Mouse (Mus musculus) hindbrain, embryonic 10.5 days (tissue): ENCODE measurements around the gene Sipa1. TPM values are rescaled to one million over a fixed set of nuclear protein-coding genes. Genes with fewer than 3 reads are reported as not detected.
A peak's percentile ranks its signal among the peaks of the same experiment; 100 is the strongest.

Experiments used
- DNase-seq: peaks from one replicate; pipeline ENCODE4 v3.0.0-alpha.2; 2017; ENCODE audit warnings: low spot score
- H3K27ac ChIP-seq: fragments of 300-500 bp; sonication (generic); 2 replicates; pipeline ENCODE4 v1.5.1; 2016; ENCODE audit warnings: mild to moderate bottlenecking, moderate library complexity
- H3K27me3 ChIP-seq: fragments of 300-500 bp; sonication (generic); 2 replicates; pipeline ENCODE4 v1.6.1; 2016; ENCODE audit warnings: mild to moderate bottlenecking; ENCODE audit not compliant: poor library complexity, insufficient read depth, severe bottlenecking
- H3K36me3 ChIP-seq: fragments of 300-500 bp; sonication (generic); 2 replicates; pipeline ENCODE4 v1.6.1; 2016; ENCODE audit warnings: mild to moderate bottlenecking, moderate library complexity
- H3K4me1 ChIP-seq: fragments of 300-500 bp; sonication (generic); replicated peaks from 2 replicates; pipeline ENCODE4 v1.6.1; 2016; ENCODE audit warnings: mild to moderate bottlenecking
- H3K4me3 ChIP-seq: fragments of 300-500 bp; sonication (generic); 2 replicates; pipeline ENCODE4 v1.5.1; 2016; ENCODE audit warnings: mild to moderate bottlenecking, moderate library complexity
- H3K9me3 ChIP-seq: fragments of 300-500 bp; sonication (generic); 2 replicates; pipeline ENCODE4 v1.6.1; 2016; ENCODE audit warnings: mild to moderate bottlenecking, moderate library complexity
- WGBS: fragments of 180-500 bp; shearing (Covaris S2); methylation state at CpG from one replicate; pipeline ENCODE4 v1.1.7; 2016; 5-methylcytosine and 5-hydroxymethylcytosine counted together
- polyA plus RNA-seq: library from polyadenylated mRNA; unstranded; fragments of >200 nt; fragmentation: Nextera tagmentation; extraction: Ambion mirVana; gene quantifications from 2 replicates; pipeline ENCODE4 v1.2.1, GENCODE M21; 2016

The Sipa1 gene
- polyA plus RNA-seq, 1 experiment from 2014 or later, result 27.6 TPM

DNA sequence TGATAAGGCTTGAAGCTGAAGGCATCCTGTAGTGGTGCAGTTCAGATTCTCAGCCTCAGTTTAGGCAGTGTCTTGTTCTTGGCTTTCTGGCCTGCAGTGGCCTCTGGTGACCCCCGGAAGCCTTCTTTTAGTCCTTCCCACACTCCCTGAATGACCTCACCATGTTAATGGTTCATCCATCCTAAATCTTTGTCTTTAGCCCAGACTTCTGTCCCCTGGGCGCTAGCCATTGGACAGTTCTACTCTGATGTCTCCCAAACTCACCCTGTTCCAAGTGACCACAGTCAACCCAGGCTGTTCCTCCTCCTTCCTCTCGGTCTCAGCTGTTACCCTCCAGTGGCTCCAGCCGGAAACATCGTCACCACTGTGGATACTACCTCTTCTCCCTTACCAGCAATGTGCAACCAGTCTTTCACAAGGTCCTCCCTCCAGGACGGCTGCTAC is 14.2 kb downstream of the Sipa1 start:
- Histone ChIP-seq H3K4me3 (peak overlapping the region; percentile 45), H3K9me3 (no peaks in the 10 kb centered on the region), H3K27me3 (peaks cover 40% of the 10 kb centered on the region), H3K4me1 (peaks cover 44% of the 10 kb centered on the region), H3K36me3 (peaks cover 66% of the 10 kb centered on the region), H3K27ac (peak overlapping the region; percentile 84)
- no peak for DNase-seq
- WGBS, result 70% methylated on average over 6 of the region's 6 CpGs

- Histone ChIP-seq H3K27me3 (peaks cover 33% of the 10 kb centered on the region), H3K4me1 (peaks cover 37% of the 10 kb centered on the region), H3K9me3 (no peaks in the 10 kb centered on the region), H3K27ac (peak overlapping the region; percentile 84), H3K36me3 (peaks cover 73% of the 10 kb centered on the region), H3K4me3 (peak overlapping the region; percentile 45)
- peak; percentile 82 for DNase-seq
- WGBS, result 12% methylated on average over 26 of the region's 26 CpGs
These were observed 14.9 kb downstream of the Sipa1 start for GRCm38 (mm10) chr19:5648401-5649297.

DNA sequence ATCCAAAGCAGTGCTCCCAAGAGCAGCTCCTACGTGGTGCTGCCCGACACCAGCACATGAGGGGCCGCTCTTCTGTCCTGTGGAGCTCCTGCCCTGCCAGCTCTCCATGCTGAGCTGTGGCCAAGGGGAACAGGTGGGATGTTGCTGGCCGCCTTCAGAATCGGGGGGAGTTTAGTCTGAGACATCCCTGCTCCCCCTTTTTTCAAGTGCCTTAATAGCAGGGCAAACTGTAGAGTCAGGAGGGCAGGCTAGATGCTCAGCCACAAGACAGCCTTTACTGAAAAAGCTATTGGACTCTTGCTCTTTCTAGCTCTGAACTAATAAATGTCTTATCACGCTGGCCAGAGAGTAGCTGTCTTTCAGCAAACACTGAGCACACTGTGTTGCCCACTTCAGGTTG is 15.7 kb downstream of the Sipa1 start:
- H3K36me3 ChIP-seq, result peaks cover 76% of the 10 kb centered on the region
- peaks cover 35% of the 10 kb centered on the region for H3K4me1 ChIP-seq
- WGBS, result 95% methylated on average over 6 of the region's 6 CpGs
- H3K27me3 ChIP-seq, result peaks cover 24% of the 10 kb centered on the region
- H3K27ac ChIP-seq, result peak overlapping the region; percentile 84
- H3K9me3 ChIP-seq, result no peaks in the 10 kb centered on the region
- no peak for DNase-seq
- 0 out of 2 replicates have a peak overlapping the region, but pooled peaks have one; percentile 11 for H3K4me3 ChIP-seq

- no peak for DNase-seq
- Histone ChIP-seq H3K27me3 (peaks cover 15% of the 10 kb centered on the region; the same call in 1 of the 2 replicates), H3K27ac (no peak overlapping the region), H3K9me3 (no peaks in the 10 kb centered on the region), H3K4me3 (no peak overlapping the region), H3K36me3 (peaks cover 76% of the 10 kb centered on the region), H3K4me1 (peaks cover 28% of the 10 kb centered on the region)
- 87% methylated on average over 8 of the region's 8 CpGs for WGBS
These were observed 16.7 kb downstream of the Sipa1 start for GRCm38 (mm10) chr19:5646731-5647330.

DNA sequence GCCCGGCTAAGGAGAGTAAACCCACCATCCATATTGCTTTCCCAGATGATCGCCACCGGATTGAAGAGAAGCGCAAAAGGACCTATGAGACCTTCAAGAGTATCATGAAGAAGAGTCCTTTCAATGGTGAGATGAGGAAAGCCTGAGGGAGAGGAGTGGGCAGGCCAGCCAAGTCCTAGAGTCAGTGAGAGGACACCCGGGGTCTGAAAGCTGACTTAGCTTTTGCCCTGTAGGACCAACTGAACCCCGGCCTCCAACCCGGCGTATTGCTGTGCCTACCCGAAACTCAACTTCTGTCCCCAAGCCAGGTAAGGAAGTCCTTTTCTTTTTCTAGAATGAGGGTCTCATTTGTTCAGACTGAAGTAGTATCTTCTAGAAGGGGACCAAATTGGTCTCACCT is 18.2 kb downstream of the Sipa1 start:
- H3K9me3 ChIP-seq, result no peaks in the 10 kb centered on the region
- H3K4me3 ChIP-seq, result no peak overlapping the region
- no peak for DNase-seq
- peaks cover 76% of the 10 kb centered on the region for H3K36me3 ChIP-seq
- WGBS, result 96% methylated on average over 9 of the region's 9 CpGs
- no peaks in the 10 kb centered on the region for H3K27me3 ChIP-seq
- H3K4me1 ChIP-seq, result peaks cover 24% of the 10 kb centered on the region
- no peak overlapping the region for H3K27ac ChIP-seq

DNA sequence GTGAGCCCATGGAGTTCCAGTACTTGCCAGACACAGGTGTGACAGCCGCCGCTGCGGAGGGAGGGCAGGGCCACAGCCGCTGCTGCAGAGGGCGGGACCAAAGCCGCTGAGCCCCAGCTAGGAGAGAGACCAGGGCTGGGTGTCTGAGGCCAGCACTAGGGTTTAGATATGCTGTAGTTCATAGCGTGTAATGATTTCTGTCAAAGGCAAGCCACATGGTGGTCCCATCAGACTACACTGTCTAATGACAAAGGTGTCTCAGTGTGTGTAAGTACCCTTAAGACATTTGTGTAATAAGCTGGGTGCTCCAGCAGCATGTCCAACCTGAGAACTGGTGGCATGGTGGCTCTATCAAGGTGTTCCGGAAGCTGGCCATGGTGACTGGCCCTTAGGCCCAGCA is 21.9 kb downstream of the Sipa1 start:
- Histone ChIP-seq H3K27me3 (no peaks in the 10 kb centered on the region), H3K27ac (no peak overlapping the region), H3K36me3 (peaks cover 79% of the 10 kb centered on the region), H3K4me3 (no peak overlapping the region), H3K4me1 (peaks cover 30% of the 10 kb centered on the region), H3K9me3 (no peaks in the 10 kb centered on the region)
- no peak for DNase-seq
- 93% methylated on average over 8 of the region's 8 CpGs for WGBS

DNA sequence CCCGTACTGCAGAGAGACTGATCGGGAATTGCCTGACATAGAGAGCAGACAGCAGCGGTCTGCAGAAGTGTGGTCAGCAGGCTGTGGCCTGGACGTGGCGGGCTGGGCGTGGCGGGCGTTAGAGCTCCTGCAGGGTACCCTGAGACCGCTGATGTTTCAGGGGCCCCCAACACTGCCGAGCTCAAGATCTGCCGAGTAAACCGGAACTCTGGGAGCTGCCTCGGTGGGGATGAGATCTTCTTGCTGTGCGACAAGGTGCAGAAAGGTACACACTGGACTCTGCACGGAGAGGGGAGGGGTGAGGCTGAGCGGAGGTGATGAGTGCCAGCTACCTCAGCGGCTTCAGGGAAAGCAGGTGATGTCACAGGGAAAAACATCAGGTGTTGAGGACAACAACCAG is 22.5 kb downstream of the Sipa1 start:
- H3K27me3 ChIP-seq, result no peaks in the 10 kb centered on the region
- peaks cover 37% of the 10 kb centered on the region for H3K4me1 ChIP-seq
- WGBS, result 93% methylated on average over 17 of the region's 17 CpGs
- H3K4me3 ChIP-seq, result no peak overlapping the region
- no peaks in the 10 kb centered on the region for H3K9me3 ChIP-seq
- no peak overlapping the region for H3K27ac ChIP-seq
- peaks cover 72% of the 10 kb centered on the region for H3K36me3 ChIP-seq
- DNase-seq, result no peak

GRCm38 (mm10) chr19:5640339-5640738 is 23.2 kb downstream of the Sipa1 start:
- WGBS, result 76% methylated on average over 9 of the region's 9 CpGs
- H3K4me1 ChIP-seq, result peaks cover 37% of the 10 kb centered on the region
- no peak overlapping the region for H3K27ac ChIP-seq
- no peaks in the 10 kb centered on the region for H3K9me3 ChIP-seq
- H3K36me3 ChIP-seq, result peaks cover 66% of the 10 kb centered on the region
- DNase-seq, result no peak
- H3K27me3 ChIP-seq, result no peaks in the 10 kb centered on the region
- no peak overlapping the region for H3K4me3 ChIP-seq

- peak overlapping the region; percentile 97; the same call in 1 of the 2 replicates for H3K27ac ChIP-seq
- no peak for DNase-seq
- peak overlapping the region; percentile 87 for H3K4me3 ChIP-seq
- no peaks in the 10 kb centered on the region for H3K27me3 ChIP-seq
- no peaks in the 10 kb centered on the region for H3K9me3 ChIP-seq
- H3K4me1 ChIP-seq, result peaks cover 37% of the 10 kb centered on the region
- peaks cover 48% of the 10 kb centered on the region for H3K36me3 ChIP-seq
- WGBS, result 92% methylated on average over 18 of the region's 18 CpGs
These were observed 25.0 kb downstream of the Sipa1 start for GRCm38 (mm10) chr19:5638416-5639005.

- Histone ChIP-seq H3K9me3 (no peaks in the 10 kb centered on the region), H3K4me3 (peak within 1 kb of the TSS; percentile 87), H3K27me3 (no peaks in the 10 kb centered on the region), H3K36me3 (peaks cover 37% of the 10 kb centered on the region), H3K27ac (peak within 1 kb of the TSS; percentile 97), H3K4me1 (peaks cover 37% of the 10 kb centered on the region)
- DNase-seq, result peak; percentile 86
- WGBS, result under 1% methylated on average over 108 of the region's 109 CpGs
These were observed 26.1 kb downstream of the Sipa1 start, which contains the start of gene Rela for GRCm38 (mm10) chr19:5637069-5638047. Rela (plus strand) TSS chr19:5637483.

GRCm38 (mm10) chr19:5636571-5637041 is 26.9 kb downstream of the Sipa1 start:
- Histone ChIP-seq H3K36me3 (peaks cover 30% of the 10 kb centered on the region), H3K4me1 (peaks cover 37% of the 10 kb centered on the region), H3K27me3 (no peaks in the 10 kb centered on the region), H3K9me3 (no peaks in the 10 kb centered on the region), H3K4me3 (peak overlapping the region; percentile 87), H3K27ac (peak overlapping the region; percentile 97)
- no peak for DNase-seq
- 45% methylated on average over 12 of the region's 12 CpGs for WGBS
